Mouse (Mus musculus): ENCODE data around the gene Parp11.

DNA sequence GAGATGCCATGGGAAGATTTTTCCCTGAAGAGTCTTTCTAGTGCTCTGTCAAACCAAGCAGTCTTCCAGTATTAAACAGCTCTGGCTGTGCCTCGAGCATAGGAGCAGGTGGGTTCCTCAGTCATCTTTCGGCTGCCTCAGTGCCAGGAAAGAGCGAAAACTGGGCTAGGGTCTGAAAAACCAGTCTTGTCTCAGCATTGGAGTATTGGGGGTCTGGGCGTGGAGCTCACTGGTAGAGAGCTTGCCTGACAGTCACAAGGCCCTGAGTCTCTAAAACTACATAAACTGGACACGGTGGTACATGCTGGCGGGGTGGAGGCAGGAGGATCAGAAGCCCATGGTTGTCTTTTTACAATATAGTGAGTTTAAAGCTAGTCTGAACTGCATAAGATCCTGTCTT is 15.6 kb downstream of the Parp11 start:
- TF ChIP-seq EP300 (IDR thresholded peaks at IDR 0.05; ENCODE audit: insufficient read depth, low read depth, low read length) (no peak), POLR2A (IDR thresholded peaks at IDR 0.05; ENCODE audit: insufficient read depth, low read length) (no peak)

Measured in ES-Bruce4 (cell line).